Comparison of ENCODE assay signal across 35 mouse cellular contexts in genomic region chr4:94515366-94515765, GRCm38 (mm10). TPM values are rescaled to one million over a fixed set of nuclear protein-coding genes. Genes with fewer than 3 reads are reported as not detected.
DNase-seq lines count a peak whose midpoint lies in the region; ATAC-seq and TF ChIP-seq lines count a peak whose summit lies in the region.
"Had no signal": no experiment of that assay in that cellular context is flagged by ENCODE, and none has a peak within 500 bp of the region (broad histone marks: within the 10 kb centered on the region; RNA-seq: fewer than 3 reads in every experiment).

No protein-coding gene starts in this region.

- no peaks in the 10 kb centered on the region for H3K4me1 ChIP-seq in liver, adult 2 months (ENCODE audit: control insufficient read depth, insufficient read depth, low read length)
- no peaks in the 10 kb centered on the region for H3K4me1 ChIP-seq in liver, embryonic 11.5 days (replicated peaks; ENCODE audit: control insufficient read depth, insufficient read depth, low read length)
- H3K4me1 ChIP-seq in lung, adult 2 months (ENCODE audit: control insufficient read depth, insufficient read depth, low read length) = no peaks in the 10 kb centered on the region; the same call in 1 of the 2 replicates
- H3K4me1 ChIP-seq: embryonic facial prominence, embryonic 10.5 days; embryonic facial prominence, embryonic 13.5 days; forebrain, embryonic 12.5 days; forebrain, embryonic 15.5 days; heart, embryonic 10.5 days; heart, embryonic 13.5 days had no signal

- H3K4me2 ChIP-seq in liver, embryonic 11.5 days = no peak overlapping the region
- H3K4me2 ChIP-seq: embryonic facial prominence, embryonic 13.5 days; forebrain, embryonic 12.5 days; forebrain, embryonic 15.5 days; heart, embryonic 13.5 days; hindbrain, embryonic 14.5 days had no signal

- no peaks in the 10 kb centered on the region for H3K9me3 ChIP-seq in liver, embryonic 11.5 days (ENCODE audit: control insufficient read depth, low read length)
- H3K9me3 ChIP-seq: embryonic facial prominence, embryonic 10.5 days; embryonic facial prominence, embryonic 13.5 days; forebrain, embryonic 12.5 days; forebrain, embryonic 15.5 days; G1E; heart, embryonic 10.5 days; heart, embryonic 13.5 days had no signal

- no peak for TF ChIP-seq CTCF in liver, adult 2 months (IDR thresholded peaks at IDR 0.05; ENCODE audit: low read depth, low read length)
- no peak for TF ChIP-seq CTCF in lung, adult 2 months (IDR thresholded peaks at IDR 0.05; ENCODE audit: insufficient read depth, low read length)

- H3K27me3 ChIP-seq in liver, adult 2 months (ENCODE audit: control insufficient read depth, insufficient read depth, low read length) = no peaks in the 10 kb centered on the region
- H3K27me3 ChIP-seq in liver, embryonic 11.5 days (replicated peaks; ENCODE audit: control insufficient read depth, insufficient read depth, low read length) = no peaks in the 10 kb centered on the region
- H3K27me3 ChIP-seq: CH12.LX; embryonic facial prominence, embryonic 13.5 days; forebrain, embryonic 12.5 days; forebrain, embryonic 15.5 days; heart, embryonic 13.5 days had no signal

- WGBS in liver, adult 2 months = 63% methylated on average over 3 of the region's 3 CpGs
- whole genome bisulfite sequencing in liver, embryonic 11.5 days = 88% methylated on average over 3 of the region's 3 CpGs
- 45% methylated on average over 3 of the region's 3 CpGs for WGBS in lung, adult 2 months

- peaks cover 8% of the 10 kb centered on the region for H3K36me3 ChIP-seq in liver, adult 2 months (ENCODE audit: control insufficient read depth, insufficient read depth, low read length)
- H3K36me3 ChIP-seq in liver, embryonic 11.5 days (ENCODE audit: control insufficient read depth, insufficient read depth, low read length) = peaks cover 10% of the 10 kb centered on the region

- no peak overlapping the region for H3K27ac ChIP-seq in liver, adult 2 months (replicated peaks; ENCODE audit: insufficient read depth, low read depth, low read length)
- H3K27ac ChIP-seq in liver, embryonic 11.5 days (ENCODE audit: low read depth, low read length) = no peak overlapping the region
- H3K27ac ChIP-seq: embryonic facial prominence, embryonic 10.5 days; embryonic facial prominence, embryonic 13.5 days; forebrain, embryonic 12.5 days; forebrain, embryonic 15.5 days; heart, adult 2 months; heart, embryonic 10.5 days; heart, embryonic 13.5 days; hindbrain, embryonic 14.5 days; hindbrain, postnatal 0 days had no signal

- H3K4me3 ChIP-seq in liver, adult 2 months (ENCODE audit: insufficient read depth, low read depth, low read length) = no peak overlapping the region
- H3K4me3 ChIP-seq in liver, embryonic 11.5 days (ENCODE audit: low read depth, low read length) = no peak overlapping the region
- no peak overlapping the region for H3K4me3 ChIP-seq in lung, adult 2 months (replicated peaks; ENCODE audit: extremely low read depth, low read depth, low read length)
- H3K4me3 ChIP-seq: embryonic facial prominence, embryonic 10.5 days; embryonic facial prominence, embryonic 13.5 days; erythroblast, embryonic 14.5 days; forebrain, embryonic 12.5 days; forebrain, embryonic 15.5 days; heart, adult 2 months; heart, embryonic 10.5 days; heart, embryonic 13.5 days had no signal

- DNase-seq in liver, adult 2 months (ENCODE audit: extremely low read depth, low read depth, low spot score) = peak; percentile 40
- DNase-seq in liver, embryonic 11.5 days (ENCODE audit: low spot score) = no peak
- DNase-seq in skeletal muscle tissue, adult 2 months (ENCODE audit: low read depth, low spot score) = peak; percentile 23
- DNase-seq in lung, adult 2 months = no peak
- DNase-seq in kidney, postnatal 25 days = no peak
- DNase-seq: adrenal gland, postnatal 10 days; adrenal gland, postnatal 36 days; B cell, adult 2 months; cerebellum, adult 11 months; cerebellum, adult 2 months; cerebellum, adult 9-11 months; cerebellum, postnatal 25 days; embryo, embryonic 11 days; gastrocnemius, postnatal 25 days; heart, adult 2 months; heart, postnatal 14 days; heart, postnatal 4 days had no signal

- no peaks in the 10 kb centered on the region; the same call in 1 of the 2 replicates for H3K79me2 ChIP-seq in liver, adult 2 months (ENCODE audit: control insufficient read depth, insufficient read depth, low read length)

- ATAC-seq in liver, embryonic 11.5 days (replicated peaks; ENCODE audit: low FRiP score) = no peak
- ATAC-seq in granulocyte monocyte progenitor cell, adult 5-6 weeks (replicated peaks; ENCODE audit: poor library complexity, severe bottlenecking) = peak; percentile 72
- ATAC-seq: activated CD4-positive, CD25-positive, alpha-beta regulatory T cell, adult 4 months; forebrain, embryonic 15.5 days; hindbrain, postnatal 0 days; inflammation-experienced regulatory T-cells, adult 6 months had no signal

- TF ChIP-seq POLR2A in liver, adult 2 months (IDR thresholded peaks at IDR 0.05; ENCODE audit: extremely low read depth, insufficient read depth, low read length) = no peak
- TF ChIP-seq POLR2A in lung, adult 2 months (IDR thresholded peaks at IDR 0.05; ENCODE audit: borderline replicate concordance, extremely low read depth, low read depth, low read length) = no peak

- no peak overlapping the region for H3K9ac ChIP-seq in liver, adult 2 months (ENCODE audit: low read depth, low read length)
- H3K9ac ChIP-seq in liver, embryonic 11.5 days (ENCODE audit: low read depth, low read length) = no peak overlapping the region
- H3K9ac ChIP-seq: embryonic facial prominence, embryonic 13.5 days; forebrain, embryonic 12.5 days; forebrain, embryonic 15.5 days; heart, embryonic 13.5 days; hindbrain, embryonic 14.5 days had no signal

RNA-seq across cellular contexts. Expression of gene Gm10306, which starts 41.0 kb away (rescaled TPM):
- not detected in 2 replicates for total RNA-seq in liver, adult 2 months (2014; rRNA removed)
- polyA plus RNA-seq in liver, adult 2 months (2012; rRNA removed) = not detected in 2 replicates
- polyA plus RNA-seq in liver, embryonic 11.5 days (2014; fragmentation: Nextera tagmentation; extraction: Ambion mirVana) = not detected in 2 replicates
- not detected in 2 replicates for total RNA-seq in granulocyte monocyte progenitor cell, adult 5-6 weeks (2014; fragmentation: Nextera tagmentation)
- 2.5 TPM in 1 of 2 replicates, not detected in the other for total RNA-seq in granulocyte monocyte progenitor cell, adult 5-6 weeks (2017)
- not detected in 2 replicates for polyA plus RNA-seq in lung, adult 2 months (2012; rRNA removed)
- total RNA-seq: adrenal gland, adult 18-20 months; adrenal gland, postnatal 10 days; adrenal gland, postnatal 36 days; common myeloid progenitor, adult 5-6 weeks; G1E; gastrocnemius, adult 8-10 months; gastrocnemius, postnatal 25 days; heart, adult 2 months; heart, postnatal 14 days; heart, postnatal 4 days; hindbrain, postnatal 0 days had no signal
- polyA plus RNA-seq: activated CD4-positive, CD25-positive, alpha-beta regulatory T cell, adult 4 months; cerebellum, adult 2 months; embryonic facial prominence, embryonic 10.5 days; embryonic facial prominence, embryonic 13.5 days; erythroblast, embryonic 14.5 days; forebrain, embryonic 15.5 days; G1E; heart, adult 2 months; heart, embryonic 10.5 days; heart, embryonic 13.5 days; hindbrain, embryonic 11.5 days; hindbrain, embryonic 14.5 days; hindbrain, postnatal 0 days; inflammation-experienced regulatory T-cells, adult 6 months had no signal

RNA-seq across cellular contexts. Expression of gene Caap1, which starts 41.2 kb away (rescaled TPM):
- total RNA-seq in liver, adult 2 months (2014; rRNA removed) = 5.3 and 5.8 TPM in 2 replicates
- 1.4 and 1.8 TPM in 2 replicates for polyA plus RNA-seq in liver, adult 2 months (2012; rRNA removed)
- 24.2 TPM in 2 replicates for polyA plus RNA-seq in liver, embryonic 11.5 days (2014; fragmentation: Nextera tagmentation; extraction: Ambion mirVana)
- total RNA-seq in granulocyte monocyte progenitor cell, adult 5-6 weeks (2014; fragmentation: Nextera tagmentation) = 14.9 and 15.5 TPM in 2 replicates
- total RNA-seq in granulocyte monocyte progenitor cell, adult 5-6 weeks (2017) = 21.1 and 22.4 TPM in 2 replicates
- polyA plus RNA-seq in lung, adult 2 months (2012; rRNA removed) = 5.2 and 7.7 TPM in 2 replicates

Comparison
In these comparisons a context has a peak if more than half of its experiments do, and no peak if none do; other contexts are left out.
1. DNase-seq: peak in liver, adult 2 months (single experiment) and skeletal muscle tissue, adult 2 months (single experiment); none in liver, embryonic 11.5 days (single experiment), lung, adult 2 months (single experiment) and kidney, postnatal 25 days (0 of 2).